Mouse (Mus musculus) monocyte, adult 59 days (primary cell): ENCODE results near the gene 4932414N04Rik. TPM values are rescaled to one million over a fixed set of nuclear protein-coding genes. Genes with fewer than 3 reads are reported as not detected.

ENCODE experiments used
- total RNA-seq, 2 experiments: library from RNA; stranded (reverse); gene quantifications; one replicate each; pipeline ENCODE4 v1.2.4; 2023

4932414N04Rik gene
- total RNA-seq: not detected

GRCm38 (mm10) chr2:68656186-68656585 lies at the start of gene 4932414N04Rik:
Gene 4932414N04Rik, plus strand, starts transcription at chr2:68656486.

Other genes with a start within 250 kb of the 4932414N04Rik start
- gene Stk39, start 184.2 kb upstream of the 4932414N04Rik start, total RNA-seq: 10 to 100 TPM in 1 of 2 experiments, 1 to 10 TPM in 1; 6.6 to 11.0 TPM
- not detected for gene 4933409G03Rik, start 74.1 kb upstream of the 4932414N04Rik start, total RNA-seq
- gene Cers6, start 205.0 kb downstream of the 4932414N04Rik start, total RNA-seq: 100 to 1,000 TPM; 223 to 251 TPM